Mouse (Mus musculus): ENCODE data around the gene Btbd1. TPM values are rescaled to one million over a fixed set of nuclear protein-coding genes. Genes with fewer than 3 reads are reported as not detected.

Btbd1 gene
- polyA plus RNA-seq, 1 experiment from 2014 or later: 68.4 TPM

GRCm38 (mm10) chr7:81772786-81773539 lies 56.3 kb downstream of the Btbd1 start:
- Histone ChIP-seq H3K36me3 (no peaks in the 10 kb centered on the region), H3K9ac (no peak overlapping the region), H3K4me2 (no peak overlapping the region), H3K27me3 (no peaks in the 10 kb centered on the region), H3K4me3 (no peak overlapping the region), H3K4me1 (no peaks in the 10 kb centered on the region), H3K27ac (no peak overlapping the region), H3K9me3 (no peaks in the 10 kb centered on the region)
- no peak for ATAC-seq (ENCODE audit: borderline replicate concordance, extremely low read depth, low FRiP score, low TSS enrichment)
- WGBS: 75% methylated on average over 10 of the region's 10 CpGs

GRCm38 (mm10) chr7:81763110-81763845 lies 66.0 kb downstream of the Btbd1 start:
- Histone ChIP-seq H3K27me3 (no peaks in the 10 kb centered on the region), H3K9me3 (no peaks in the 10 kb centered on the region), H3K9ac (peak overlapping the region; percentile 87), H3K4me1 (peaks cover 14% of the 10 kb centered on the region), H3K27ac (peak overlapping the region; percentile 88), H3K36me3 (no peaks in the 10 kb centered on the region), H3K4me2 (peak overlapping the region; percentile 88), H3K4me3 (peak overlapping the region; percentile 80)
- 2% methylated on average over 60 of the region's 60 CpGs for WGBS
- ATAC-seq (ENCODE audit: borderline replicate concordance, extremely low read depth, low FRiP score, low TSS enrichment): peak; percentile 73

- H3K4me1 ChIP-seq: peaks cover 14% of the 10 kb centered on the region
- H3K4me2 ChIP-seq: peak within 1 kb of the TSS; percentile 88
- H3K27me3 ChIP-seq: no peaks in the 10 kb centered on the region
- peak within 1 kb of the TSS; percentile 88 for H3K27ac ChIP-seq
- peak within 1 kb of the TSS; percentile 80 for H3K4me3 ChIP-seq
- H3K36me3 ChIP-seq: no peaks in the 10 kb centered on the region
- ATAC-seq (ENCODE audit: borderline replicate concordance, extremely low read depth, low FRiP score, low TSS enrichment): peak; percentile 96
- WGBS: under 1% methylated on average over 56 of the region's 56 CpGs
- H3K9me3 ChIP-seq: no peaks in the 10 kb centered on the region
- H3K9ac ChIP-seq: peak within 1 kb of the TSS; percentile 87
Measured at GRCm38 (mm10) chr7:81762180-81763109, 66.8 kb downstream of the Btbd1 start, which contains the start of gene Ramac. Gene Ramac (plus strand): TSS chr7:81762925.

- no peak for ATAC-seq (ENCODE audit: borderline replicate concordance, extremely low read depth, low FRiP score, low TSS enrichment)
- no peaks in the 10 kb centered on the region for H3K9me3 ChIP-seq
- no peaks in the 10 kb centered on the region for H3K4me1 ChIP-seq
- H3K27ac ChIP-seq: no peak overlapping the region
- H3K4me3 ChIP-seq: no peak overlapping the region
- no peaks in the 10 kb centered on the region for H3K36me3 ChIP-seq
- H3K27me3 ChIP-seq: no peaks in the 10 kb centered on the region
- no peak overlapping the region for H3K4me2 ChIP-seq
- H3K9ac ChIP-seq: no peak overlapping the region
- 72% methylated on average over 3 of the region's 3 CpGs for WGBS
Measured at GRCm38 (mm10) chr7:81747956-81748355, 81.3 kb downstream of the Btbd1 start.

- H3K4me1 ChIP-seq: no peaks in the 10 kb centered on the region
- H3K9ac ChIP-seq: no peak overlapping the region
- no peaks in the 10 kb centered on the region for H3K36me3 ChIP-seq
- no peak overlapping the region for H3K4me2 ChIP-seq
- H3K27ac ChIP-seq: no peak overlapping the region
- no peak overlapping the region for H3K4me3 ChIP-seq
- WGBS: 63% methylated on average over 4 of the region's 4 CpGs
- no peaks in the 10 kb centered on the region for H3K9me3 ChIP-seq
- H3K27me3 ChIP-seq: no peaks in the 10 kb centered on the region
- ATAC-seq (ENCODE audit: borderline replicate concordance, extremely low read depth, low FRiP score, low TSS enrichment): no peak
Measured at GRCm38 (mm10) chr7:81744145-81744544, 85.1 kb downstream of the Btbd1 start.

Other genes starting within 250 kb of the Btbd1 start
- gene Homer2, start 121.9 kb downstream of the Btbd1 start, polyA plus RNA-seq (2015; fragmentation: Nextera tagmentation; extraction: Ambion mirVana): 41.1 and 45.3 TPM in 2 replicates
- 134 and 139 TPM in 2 replicates for gene Ramac, start 66.5 kb downstream of the Btbd1 start, polyA plus RNA-seq (2015; fragmentation: Nextera tagmentation; extraction: Ambion mirVana)
- gene 3110040N11Rik, start 40.0 kb downstream of the Btbd1 start, polyA plus RNA-seq (2015; fragmentation: Nextera tagmentation; extraction: Ambion mirVana): 50.2 and 52.7 TPM in 2 replicates
- not detected in 2 replicates for gene Gm10160, start 26.4 kb upstream of the Btbd1 start, polyA plus RNA-seq (2015; fragmentation: Nextera tagmentation; extraction: Ambion mirVana)
- gene Tm6sf1, start 29.6 kb upstream of the Btbd1 start, polyA plus RNA-seq (2015; fragmentation: Nextera tagmentation; extraction: Ambion mirVana): 14.7 and 18.0 TPM in 2 replicates
- gene Hdgfl3, start 105.0 kb upstream of the Btbd1 start, polyA plus RNA-seq (2015; fragmentation: Nextera tagmentation; extraction: Ambion mirVana): 8.7 and 9.1 TPM in 2 replicates
- 1.5 and 1.7 TPM in 2 replicates for gene Bnc1, start 162.9 kb upstream of the Btbd1 start, polyA plus RNA-seq (2015; fragmentation: Nextera tagmentation; extraction: Ambion mirVana)

All from lung, embryonic 15.5 days (tissue).